Mouse (Mus musculus) kidney, postnatal 0 days (tissue): ENCODE data around the gene Slc38a4. TPM values are rescaled to one million over a fixed set of nuclear protein-coding genes. Genes with fewer than 3 reads are reported as not detected.

Experiments
- ATAC-seq: fragments of 200-750 bp; cut with Nextera tagmentation; replicated peaks from 2 replicates; pipeline ENCODE4 v1.8.0; 2017; ENCODE audit warnings: low read depth, moderate number of reproducible peaks, moderate TSS enrichment, moderate library complexity; ENCODE audit not compliant: low FRiP score
- DNase-seq: peaks from one replicate; pipeline ENCODE4 v3.0.0-alpha.2; 2016; ENCODE audit warnings: low spot score
- H3K27ac ChIP-seq: fragments of 300-500 bp; sonication (generic); 2 replicates; pipeline ENCODE4 v1.5.1; 2014; ENCODE audit warnings: mild to moderate bottlenecking
- H3K27me3 ChIP-seq: fragments of 300-500 bp; sonication (generic); 2 replicates; pipeline ENCODE4 v1.6.1; 2014; ENCODE audit warnings: low read length, mixed read lengths; ENCODE audit not compliant: insufficient read depth
- H3K36me3 ChIP-seq: fragments of 300-500 bp; sonication (generic); 2 replicates; pipeline ENCODE4 v1.6.1; 2014; ENCODE audit warnings: low read length, mixed read lengths; ENCODE audit not compliant: insufficient read depth
- H3K4me1 ChIP-seq: fragments of 300-500 bp; sonication (generic); replicated peaks from 2 replicates; pipeline ENCODE4 v1.6.1; 2014; ENCODE audit warnings: antibody characterized with exemption, low read length, mixed read lengths; ENCODE audit not compliant: insufficient read depth
- H3K4me2 ChIP-seq: fragments of 300-500 bp; sonication (generic); 2 replicates; pipeline ENCODE4 v1.6.1; 2014; ENCODE audit warnings: mild to moderate bottlenecking, low read length, moderate library complexity, mixed read lengths
- H3K4me3 ChIP-seq: fragments of 300-500 bp; sonication (generic); replicated peaks from 2 replicates; pipeline ENCODE4 v1.5.1; 2014; ENCODE audit warnings: low read depth, low read length
- H3K9ac ChIP-seq: fragments of 300-500 bp; sonication (generic); 2 replicates; pipeline ENCODE4 v1.6.1; 2014; ENCODE audit warnings: low read depth, low read length
- H3K9me3 ChIP-seq: fragments of 300-500 bp; sonication (generic); replicated peaks from 2 replicates; pipeline ENCODE4 v1.6.1; 2016; ENCODE audit warnings: low read length, inconsistent platforms, mixed read lengths
- CTCF ChIP-seq: IDR thresholded peaks from 2 replicates; pipeline ENCODE4 v1.5.1; 2016; ENCODE audit warnings: antibody characterized with exemption, low read depth, mild to moderate bottlenecking, moderate library complexity
- WGBS: fragments of 180-500 bp; shearing (Covaris S2); extraction: QIAGEN DNeasy Blood & Tissue Kit; methylation state at CpG from one replicate; pipeline ENCODE4 v1.1.7; 2014; 5-methylcytosine and 5-hydroxymethylcytosine counted together
- polyA plus RNA-seq: library from polyadenylated mRNA; unstranded; fragments of >200 nt; fragmentation: Nextera tagmentation; extraction: Ambion mirVana; gene quantifications from 2 replicates; pipeline ENCODE4 v1.2.1, GENCODE M21; 2015

Slc38a4 gene
- polyA plus RNA-seq, 1 experiment from 2014 or later = 38.4 TPM

DNA sequence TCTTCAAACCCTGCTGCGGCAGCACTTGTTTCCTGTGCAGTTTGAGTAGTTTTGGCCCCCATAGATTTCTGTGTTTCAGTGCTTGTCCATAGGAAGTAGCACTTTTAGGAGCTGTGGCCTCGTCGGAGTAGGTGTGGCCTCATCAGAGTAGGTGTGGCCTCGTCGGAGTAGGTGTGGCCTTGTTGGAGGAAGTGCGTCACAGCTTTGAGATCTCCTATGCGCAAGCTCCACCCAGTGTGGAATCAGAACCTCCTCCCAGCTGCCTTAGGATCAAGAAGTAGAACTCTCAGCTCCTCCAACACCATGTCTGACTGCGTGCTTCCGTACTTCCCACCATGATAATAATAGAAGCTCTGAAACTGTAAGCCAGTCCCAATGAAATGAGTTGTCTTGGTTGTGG lies 83.8 kb downstream of the Slc38a4 start:
- ATAC-seq (no peak), DNase-seq (no peak)
- H3K9ac ChIP-seq = no peak overlapping the region
- H3K9me3 ChIP-seq = no peaks in the 10 kb centered on the region
- H3K27ac ChIP-seq = no peak overlapping the region
- WGBS = 89% methylated on average over 9 of the region's 9 CpGs
- H3K4me2 ChIP-seq = no peak overlapping the region
- H3K4me3 ChIP-seq = no peak overlapping the region
- no peaks in the 10 kb centered on the region for H3K4me1 ChIP-seq
- no peaks in the 10 kb centered on the region for H3K27me3 ChIP-seq
- no peak for TF ChIP-seq CTCF
- no peaks in the 10 kb centered on the region for H3K36me3 ChIP-seq

DNA sequence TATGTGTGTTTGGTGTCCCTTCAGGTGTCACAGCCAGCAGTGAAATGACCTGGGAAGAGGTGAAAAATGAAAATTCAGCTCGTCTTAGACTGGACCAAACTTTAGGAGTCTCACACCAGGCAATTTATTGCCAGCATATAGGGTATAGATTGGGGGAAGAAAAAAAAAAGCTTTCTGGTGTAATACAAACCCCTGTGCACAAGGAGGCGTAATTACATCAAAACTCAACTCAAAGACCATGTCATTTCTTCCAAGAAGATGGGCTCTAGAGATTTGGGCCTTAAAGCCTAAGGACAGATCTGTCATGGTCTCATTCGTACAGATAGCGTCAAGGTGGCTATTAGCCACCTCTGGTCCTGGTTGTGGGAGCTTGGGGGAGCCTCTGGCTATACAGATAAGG lies 86.0 kb downstream of the Slc38a4 start:
- Histone ChIP-seq H3K4me3 (no peak overlapping the region), H3K27ac (no peak overlapping the region), H3K36me3 (no peaks in the 10 kb centered on the region), H3K9me3 (no peaks in the 10 kb centered on the region), H3K4me2 (no peak overlapping the region), H3K27me3 (no peaks in the 10 kb centered on the region), H3K9ac (no peak overlapping the region), H3K4me1 (no peaks in the 10 kb centered on the region)
- WGBS = 72% methylated on average over 4 of the region's 4 CpGs
- peak; percentile 62 for TF ChIP-seq CTCF
- peak; percentile 33 for DNase-seq
- no peak for ATAC-seq

DNA sequence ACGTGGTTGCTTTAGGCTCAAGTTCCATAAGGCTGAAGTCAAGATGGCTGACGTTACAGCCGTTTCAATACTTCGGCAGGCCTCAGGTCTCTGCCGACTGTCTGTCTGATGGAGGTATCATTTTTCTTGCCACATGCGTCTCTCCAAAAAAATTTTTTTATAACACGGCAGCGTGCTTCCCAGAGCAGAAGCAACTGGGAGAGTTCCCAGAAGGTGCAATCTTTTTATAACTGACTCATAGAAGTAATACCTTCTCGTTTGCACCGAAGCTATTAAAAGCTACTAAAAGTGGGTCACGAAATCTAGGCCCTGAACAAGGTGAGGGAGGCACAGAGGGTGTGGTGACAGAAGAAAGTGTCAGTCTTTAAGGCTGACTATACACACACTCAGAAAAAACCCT lies 87.0 kb downstream of the Slc38a4 start:
- Histone ChIP-seq H3K4me3 (no peak overlapping the region), H3K4me2 (no peak overlapping the region), H3K36me3 (no peaks in the 10 kb centered on the region), H3K4me1 (no peaks in the 10 kb centered on the region), H3K9ac (no peak overlapping the region), H3K27me3 (no peaks in the 10 kb centered on the region), H3K27ac (no peak overlapping the region), H3K9me3 (no peaks in the 10 kb centered on the region)
- WGBS = 88% methylated on average over 11 of the region's 11 CpGs
- TF ChIP-seq CTCF = no peak
- DNase-seq = no peak
- ATAC-seq = no peak

DNA sequence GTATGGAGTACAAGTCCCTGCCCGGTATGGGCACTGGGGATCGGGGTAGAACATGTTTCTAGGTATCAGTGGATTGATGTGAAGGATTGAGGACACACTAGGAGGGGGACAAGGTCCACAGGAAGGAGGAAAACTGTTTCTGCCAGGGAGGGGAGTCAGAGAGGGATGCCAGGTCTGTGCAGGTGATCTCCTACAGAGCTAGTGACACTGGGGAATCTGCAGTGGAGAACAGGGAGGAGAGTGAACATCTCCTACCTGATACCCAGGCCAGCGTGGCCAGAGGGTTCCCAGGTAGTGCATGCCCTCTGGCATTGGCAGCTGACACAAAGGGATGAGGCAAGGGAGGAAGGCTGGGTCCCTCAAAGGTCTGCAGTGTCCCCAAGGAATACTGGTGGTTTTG lies 89.4 kb downstream of the Slc38a4 start:
- no peak for TF ChIP-seq CTCF
- H3K36me3 ChIP-seq = no peaks in the 10 kb centered on the region
- WGBS = 93% methylated on average over 3 of the region's 3 CpGs
- H3K27me3 ChIP-seq = no peaks in the 10 kb centered on the region
- DNase-seq = no peak
- H3K4me1 ChIP-seq = no peaks in the 10 kb centered on the region
- no peak overlapping the region for H3K4me3 ChIP-seq
- H3K9ac ChIP-seq = no peak overlapping the region
- no peak overlapping the region for H3K4me2 ChIP-seq
- no peak for ATAC-seq
- no peaks in the 10 kb centered on the region for H3K9me3 ChIP-seq
- no peak overlapping the region for H3K27ac ChIP-seq

DNA sequence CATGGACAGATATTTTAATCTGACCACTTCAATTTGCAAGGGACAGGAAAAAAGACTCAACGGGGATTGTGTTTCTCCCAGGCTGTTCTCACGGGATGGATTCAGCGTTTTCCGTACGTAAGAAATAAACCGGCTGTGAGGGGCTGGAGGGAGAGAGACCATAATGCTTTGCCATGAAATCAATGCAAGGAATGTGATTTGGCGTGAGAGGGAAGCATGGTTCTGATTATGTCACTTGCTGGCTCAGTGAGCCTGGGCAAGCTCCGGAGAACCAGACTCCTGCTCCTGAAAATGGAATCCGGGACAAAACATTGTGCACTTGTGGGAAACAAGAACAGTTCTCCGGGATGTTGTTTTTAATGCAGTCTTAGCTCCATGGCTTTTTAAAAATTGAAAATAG lies 92.0 kb downstream of the Slc38a4 start:
- no peak for TF ChIP-seq CTCF
- no peaks in the 10 kb centered on the region for H3K27me3 ChIP-seq
- no peaks in the 10 kb centered on the region for H3K36me3 ChIP-seq
- WGBS = 69% methylated on average over 10 of the region's 10 CpGs
- no peak overlapping the region for H3K9ac ChIP-seq
- DNase-seq (no peak), ATAC-seq (no peak)
- H3K27ac ChIP-seq = no peak overlapping the region
- no peak overlapping the region for H3K4me2 ChIP-seq
- H3K4me1 ChIP-seq = no peaks in the 10 kb centered on the region
- no peak overlapping the region for H3K4me3 ChIP-seq
- no peaks in the 10 kb centered on the region for H3K9me3 ChIP-seq

DNA sequence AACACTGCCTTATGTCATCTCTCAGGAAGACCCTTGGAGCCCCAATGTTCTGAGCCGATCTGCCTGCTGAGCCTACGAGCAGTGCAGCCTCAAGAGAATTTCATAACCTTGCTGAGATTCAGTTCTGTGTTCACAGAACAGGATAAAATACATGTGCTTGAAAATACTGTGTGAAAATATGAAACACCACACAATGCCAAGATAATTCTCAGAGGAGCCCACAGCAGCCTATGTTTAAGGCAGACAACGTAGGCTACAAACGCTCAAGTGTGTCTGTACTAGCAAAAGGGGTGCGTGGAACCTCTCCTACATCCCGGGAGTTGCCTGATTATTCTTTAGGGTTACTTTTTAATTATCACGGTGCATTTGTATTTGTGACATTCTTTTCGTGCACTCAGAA lies 92.4 kb downstream of the Slc38a4 start:
- ATAC-seq (no peak), DNase-seq (no peak)
- Histone ChIP-seq H3K4me3 (no peak overlapping the region), H3K36me3 (no peaks in the 10 kb centered on the region), H3K4me1 (no peaks in the 10 kb centered on the region), H3K27ac (no peak overlapping the region), H3K9ac (no peak overlapping the region), H3K27me3 (no peaks in the 10 kb centered on the region), H3K4me2 (no peak overlapping the region), H3K9me3 (no peaks in the 10 kb centered on the region)
- 87% methylated on average over 8 of the region's 8 CpGs for WGBS
- no peak for TF ChIP-seq CTCF

DNA sequence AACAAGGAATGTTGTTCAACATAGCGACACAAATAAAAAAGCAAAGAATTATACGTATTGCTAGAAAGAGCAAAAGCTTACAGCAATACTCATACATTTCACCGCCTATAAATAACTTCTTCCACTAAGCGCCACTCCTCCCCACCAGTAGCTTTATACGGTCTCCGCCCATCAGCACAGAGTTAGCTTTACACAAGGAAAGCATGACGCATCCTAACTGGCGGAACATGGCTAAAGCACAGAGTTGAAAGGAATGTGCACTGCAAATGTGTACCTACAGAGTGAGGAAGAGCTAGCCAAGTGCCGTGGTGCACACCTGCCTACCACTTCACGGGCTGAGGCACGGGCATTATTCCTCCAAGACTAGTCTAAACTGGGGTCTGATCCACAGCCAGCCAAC lies 95.4 kb downstream of the Slc38a4 start:
- H3K27ac ChIP-seq = no peak overlapping the region
- 93% methylated on average over 11 of the region's 11 CpGs for WGBS
- H3K9me3 ChIP-seq = no peaks in the 10 kb centered on the region
- no peak overlapping the region for H3K4me2 ChIP-seq
- no peaks in the 10 kb centered on the region for H3K27me3 ChIP-seq
- H3K9ac ChIP-seq = no peak overlapping the region
- H3K36me3 ChIP-seq = no peaks in the 10 kb centered on the region
- TF ChIP-seq CTCF = no peak
- ATAC-seq (no peak), DNase-seq (no peak)
- H3K4me1 ChIP-seq = no peaks in the 10 kb centered on the region
- no peak overlapping the region for H3K4me3 ChIP-seq
